Mouse (Mus musculus): ENCODE measurements around the gene Mtrex. TPM values are rescaled to one million over a fixed set of nuclear protein-coding genes. Genes with fewer than 3 reads are reported as not detected.

Mtrex gene
- polyA plus RNA-seq, 1 experiment, result 10.6 TPM

- 94% methylated on average over 9 of the region's 9 CpGs for WGBS
- no peak for DNase-seq
- no peak for TF ChIP-seq CTCF (conservative IDR thresholded peaks at IDR 0.05; ENCODE audit: insufficient read depth, insufficient read length, low read depth, low read length)
- no peak for TF ChIP-seq POLR2A (IDR thresholded peaks at IDR 0.05; ENCODE audit: low read depth, low read length)
- H3K36me3 ChIP-seq (ENCODE audit: control insufficient read depth, insufficient read depth, low read length), result peaks cover 4% of the 10 kb centered on the region; the same call in 1 of the 2 replicates
- H3K27me3 ChIP-seq (replicated peaks; ENCODE audit: control insufficient read depth, insufficient read depth, low read length), result no peaks in the 10 kb centered on the region
- no peak overlapping the region for H3K27ac ChIP-seq (ENCODE audit: insufficient read depth, low read depth, low read length)
- no peak overlapping the region for H3K4me3 ChIP-seq (ENCODE audit: insufficient read depth, low read depth, low read length)
- no peaks in the 10 kb centered on the region for H3K4me1 ChIP-seq (ENCODE audit: control insufficient read depth, insufficient read depth, low read length)
These were observed 18.1 kb upstream of the Mtrex start for GRCm38 (mm10) chr13:112945312-112945711.

- Histone ChIP-seq H3K4me1 (ENCODE audit: control insufficient read depth, insufficient read depth, low read length) (no peaks in the 10 kb centered on the region), H3K27ac (ENCODE audit: insufficient read depth, low read depth, low read length) (no peak overlapping the region), H3K27me3 (replicated peaks; ENCODE audit: control insufficient read depth, insufficient read depth, low read length) (no peaks in the 10 kb centered on the region), H3K36me3 (ENCODE audit: control insufficient read depth, insufficient read depth, low read length) (peaks cover 3% of the 10 kb centered on the region; the same call in 1 of the 2 replicates), H3K4me3 (ENCODE audit: insufficient read depth, low read depth, low read length) (no peak overlapping the region)
- TF ChIP-seq POLR2A (IDR thresholded peaks at IDR 0.05; ENCODE audit: low read depth, low read length) (no peak), CTCF (conservative IDR thresholded peaks at IDR 0.05; ENCODE audit: insufficient read depth, insufficient read length, low read depth, low read length) (no peak)
- DNase-seq, result no peak
- WGBS, result 82% methylated on average over 15 of the region's 15 CpGs
These were observed 14.7 kb upstream of the Mtrex start for GRCm38 (mm10) chr13:112941879-112942330.

- no peak for DNase-seq
- no peaks in the 10 kb centered on the region for H3K27me3 ChIP-seq (replicated peaks; ENCODE audit: control insufficient read depth, insufficient read depth, low read length)
- no peak overlapping the region for H3K27ac ChIP-seq (ENCODE audit: insufficient read depth, low read depth, low read length)
- H3K4me3 ChIP-seq (ENCODE audit: insufficient read depth, low read depth, low read length), result no peak overlapping the region
- peaks cover 8% of the 10 kb centered on the region for H3K36me3 ChIP-seq (ENCODE audit: control insufficient read depth, insufficient read depth, low read length)
- 76% methylated on average over 8 of the region's 8 CpGs for WGBS
- no peaks in the 10 kb centered on the region for H3K4me1 ChIP-seq (ENCODE audit: control insufficient read depth, insufficient read depth, low read length)
- TF ChIP-seq CTCF (conservative IDR thresholded peaks at IDR 0.05; ENCODE audit: insufficient read depth, insufficient read length, low read depth, low read length) (no peak), POLR2A (IDR thresholded peaks at IDR 0.05; ENCODE audit: low read depth, low read length) (no peak)
These were observed 10.9 kb upstream of the Mtrex start for GRCm38 (mm10) chr13:112938130-112938529.

GRCm38 (mm10) chr13:112928038-112928668, 955 bp upstream of the Mtrex start:
- WGBS, result 4% methylated on average over 8 of the region's 8 CpGs
- H3K27ac ChIP-seq (ENCODE audit: insufficient read depth, low read depth, low read length), result peak overlapping the region; percentile 18
- no peak for DNase-seq
- H3K36me3 ChIP-seq (ENCODE audit: control insufficient read depth, insufficient read depth, low read length), result peaks cover under 1% of the 10 kb centered on the region
- H3K4me1 ChIP-seq (ENCODE audit: control insufficient read depth, insufficient read depth, low read length), result peaks cover 12% of the 10 kb centered on the region; the same call in 1 of the 2 replicates
- peak overlapping the region; percentile 78 for H3K4me3 ChIP-seq (ENCODE audit: insufficient read depth, low read depth, low read length)
- TF ChIP-seq CTCF (conservative IDR thresholded peaks at IDR 0.05; ENCODE audit: insufficient read depth, insufficient read length, low read depth, low read length) (no peak), POLR2A (IDR thresholded peaks at IDR 0.05; ENCODE audit: low read depth, low read length) (no peak)
- no peaks in the 10 kb centered on the region for H3K27me3 ChIP-seq (replicated peaks; ENCODE audit: control insufficient read depth, insufficient read depth, low read length)

GRCm38 (mm10) chr13:112926796-112927195, 402 bp downstream of the Mtrex start:
- WGBS, result 0% methylated on average over 19 of the region's 19 CpGs

GRCm38 (mm10) chr13:112925976-112926375, 1.2 kb downstream of the Mtrex start:
- Histone ChIP-seq H3K27ac (ENCODE audit: insufficient read depth, low read depth, low read length) (peak overlapping the region; percentile 12; the same call in 1 of the 2 replicates), H3K27me3 (replicated peaks; ENCODE audit: control insufficient read depth, insufficient read depth, low read length) (no peaks in the 10 kb centered on the region), H3K4me1 (ENCODE audit: control insufficient read depth, insufficient read depth, low read length) (peaks cover 12% of the 10 kb centered on the region; the same call in 1 of the 2 replicates), H3K36me3 (ENCODE audit: control insufficient read depth, insufficient read depth, low read length) (no peaks in the 10 kb centered on the region), H3K4me3 (ENCODE audit: insufficient read depth, low read depth, low read length) (peak overlapping the region; percentile 78)
- 33% methylated on average over 4 of the region's 4 CpGs for WGBS
- peak; percentile 24 for DNase-seq
- TF ChIP-seq POLR2A (IDR thresholded peaks at IDR 0.05; ENCODE audit: low read depth, low read length), result no peak
- TF ChIP-seq CTCF (conservative IDR thresholded peaks at IDR 0.05; ENCODE audit: insufficient read depth, insufficient read length, low read depth, low read length), result no peak

More at GRCm38 (mm10) chr13:112926796-112927195, 402 bp downstream of the Mtrex start:
- H3K27ac ChIP-seq (ENCODE audit: insufficient read depth, low read depth, low read length), result peak overlapping the region; percentile 72
- DNase-seq, result peak; percentile 44
- TF ChIP-seq POLR2A (IDR thresholded peaks at IDR 0.05; ENCODE audit: low read depth, low read length) (no peak), CTCF (conservative IDR thresholded peaks at IDR 0.05; ENCODE audit: insufficient read depth, insufficient read length, low read depth, low read length) (no peak)
- no peaks in the 10 kb centered on the region for H3K27me3 ChIP-seq (replicated peaks; ENCODE audit: control insufficient read depth, insufficient read depth, low read length)
- peak overlapping the region; percentile 78 for H3K4me3 ChIP-seq (ENCODE audit: insufficient read depth, low read depth, low read length)
- H3K36me3 ChIP-seq (ENCODE audit: control insufficient read depth, insufficient read depth, low read length), result no peaks in the 10 kb centered on the region
- peaks cover 12% of the 10 kb centered on the region; the same call in 1 of the 2 replicates for H3K4me1 ChIP-seq (ENCODE audit: control insufficient read depth, insufficient read depth, low read length)

- DNase-seq, result peak; percentile 65
- WGBS, result 28% methylated on average over 6 of the region's 6 CpGs
- peak overlapping the region; percentile 13 for H3K4me3 ChIP-seq (ENCODE audit: insufficient read depth, low read depth, low read length)
- no peaks in the 10 kb centered on the region for H3K27me3 ChIP-seq (replicated peaks; ENCODE audit: control insufficient read depth, insufficient read depth, low read length)
- peak overlapping the region; percentile 54; the same call in 1 of the 2 replicates for H3K27ac ChIP-seq (ENCODE audit: insufficient read depth, low read depth, low read length)
- H3K4me1 ChIP-seq (ENCODE audit: control insufficient read depth, insufficient read depth, low read length), result peaks cover 12% of the 10 kb centered on the region; the same call in 1 of the 2 replicates
- TF ChIP-seq CTCF (conservative IDR thresholded peaks at IDR 0.05; ENCODE audit: insufficient read depth, insufficient read length, low read depth, low read length), result no peak
- no peak for TF ChIP-seq POLR2A (IDR thresholded peaks at IDR 0.05; ENCODE audit: low read depth, low read length)
- no peaks in the 10 kb centered on the region for H3K36me3 ChIP-seq (ENCODE audit: control insufficient read depth, insufficient read depth, low read length)
These were observed 1.9 kb downstream of the Mtrex start for GRCm38 (mm10) chr13:112925266-112925665.
